In the genomic region with DNA sequence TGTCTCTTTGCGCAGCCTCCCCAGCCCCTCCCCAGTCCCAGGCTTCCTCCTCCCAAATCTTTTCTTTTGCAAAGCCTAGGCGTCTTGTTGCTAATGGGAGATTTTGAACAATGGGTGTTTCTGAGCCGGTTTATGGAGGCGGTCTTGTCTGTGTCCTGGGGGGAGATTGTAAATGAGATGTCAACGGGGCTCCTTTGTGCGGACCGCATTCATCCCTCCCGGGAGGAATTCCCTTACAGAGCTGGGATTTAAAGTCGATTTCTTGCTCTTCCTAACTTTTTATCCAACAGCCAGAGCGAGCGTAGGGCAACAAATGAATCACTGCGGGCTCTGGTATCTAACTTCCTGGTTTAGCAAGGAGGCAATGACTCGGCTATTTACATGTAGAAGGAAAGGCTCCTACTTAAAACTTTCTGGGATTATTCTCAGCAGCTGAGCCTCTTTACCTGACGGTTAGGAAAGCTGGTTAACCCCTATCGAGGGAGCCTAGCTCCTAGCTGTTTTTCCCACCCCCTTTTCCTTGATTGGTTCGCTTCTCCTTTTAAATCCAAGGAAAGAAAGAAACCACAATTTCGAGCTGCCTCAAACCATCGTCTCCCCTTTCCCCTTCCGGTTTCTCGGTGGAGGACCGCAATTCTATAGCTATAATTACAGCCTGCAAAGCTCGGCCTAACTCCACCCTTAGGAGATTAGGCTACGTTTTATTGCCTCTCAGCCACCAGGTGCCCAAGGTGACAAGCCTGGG, we compare ENCODE assay signal across 9 mouse cellular contexts.
DNase-seq lines count a peak whose midpoint lies in the region; ATAC-seq and TF ChIP-seq lines count a peak whose summit lies in the region.
"Had no signal": no experiment of that assay in that cellular context is flagged by ENCODE, and none has a peak within 500 bp of the region (broad histone marks: within the 10 kb centered on the region; RNA-seq: fewer than 3 reads in every experiment).

No protein-coding gene starts in this region.

- DNase-seq in gastrocnemius, adult 18-20 months (ENCODE audit: low spot score), result peak; percentile 16
- DNase-seq in gastrocnemius, postnatal 10 days, result no peak
- DNase-seq in brain, embryonic 14.5 days (ENCODE audit: low read depth), result peak; percentile 84
- peak; percentile 24 to 45 for DNase-seq in kidney, postnatal 36 days
- no peak for DNase-seq in left cerebral cortex, adult 9 months (ENCODE audit: low spot score in 2 of 2)
- no peak for DNase-seq in left cerebral cortex, adult 18-20 months (ENCODE audit: low spot score in 2 of 2)

- H3K36me3 ChIP-seq in heart, embryonic 13.5 days, result no peaks in the 10 kb centered on the region
- no peaks in the 10 kb centered on the region for H3K36me3 ChIP-seq in midbrain, embryonic 12.5 days
- H3K36me3 ChIP-seq: G1E had no signal

- peaks cover 40% of the 10 kb centered on the region for H3K4me1 ChIP-seq in heart, embryonic 13.5 days
- peaks cover 33% of the 10 kb centered on the region for H3K4me1 ChIP-seq in midbrain, embryonic 12.5 days

- no peak for TF ChIP-seq CTCF in brain, embryonic 14.5 days (IDR thresholded peaks at IDR 0.05; ENCODE audit: borderline replicate concordance, extremely low read depth, insufficient read depth, insufficient read length)

- peak overlapping the region; percentile 78 for H3K9ac ChIP-seq in heart, embryonic 13.5 days
- H3K9ac ChIP-seq in midbrain, embryonic 12.5 days (replicated peaks), result peak overlapping the region; percentile 20

- TF ChIP-seq POLR2A in brain, embryonic 14.5 days (IDR thresholded peaks at IDR 0.05; ENCODE audit: borderline replicate concordance, extremely low read depth, insufficient read depth, insufficient read length, poor library complexity, severe bottlenecking), result no peak

- peak overlapping the region; percentile 50 for H3K4me3 ChIP-seq in heart, embryonic 13.5 days
- peak overlapping the region; percentile 31 for H3K4me3 ChIP-seq in midbrain, embryonic 12.5 days

- H3K27ac ChIP-seq in heart, embryonic 13.5 days (replicated peaks), result peak overlapping the region; percentile 77
- peak overlapping the region; percentile 66 for H3K27ac ChIP-seq in midbrain, embryonic 12.5 days (replicated peaks)

- H3K27me3 ChIP-seq in heart, embryonic 13.5 days (replicated peaks), result no peaks in the 10 kb centered on the region
- H3K27me3 ChIP-seq in midbrain, embryonic 12.5 days, result peaks cover 60% of the 10 kb centered on the region

- peak overlapping the region; percentile 82 for H3K4me2 ChIP-seq in heart, embryonic 13.5 days
- H3K4me2 ChIP-seq in midbrain, embryonic 12.5 days (replicated peaks), result peak overlapping the region; percentile 47

- no peak for ATAC-seq in heart, embryonic 13.5 days (ENCODE audit: extremely low read depth, insufficient number of reproducible peaks, low FRiP score, low TSS enrichment)
- peak; percentile 80 for ATAC-seq in midbrain, embryonic 12.5 days (ENCODE audit: low FRiP score, low read depth)

- no peaks in the 10 kb centered on the region for H3K9me3 ChIP-seq in heart, embryonic 13.5 days
- no peaks in the 10 kb centered on the region for H3K9me3 ChIP-seq in midbrain, embryonic 12.5 days

- 1% methylated on average over 23 of the region's 23 CpGs for WGBS in heart, embryonic 13.5 days
- under 1% methylated on average over 23 of the region's 23 CpGs for WGBS in midbrain, embryonic 12.5 days

Comparison
In these comparisons a context has a peak if more than half of its experiments do, and no peak if none do; other contexts are left out.
1. DNase-seq: peak in gastrocnemius, adult 18-20 months (single experiment), brain, embryonic 14.5 days (single experiment) and kidney, postnatal 36 days (2 of 2); none in gastrocnemius, postnatal 10 days (single experiment), left cerebral cortex, adult 9 months (0 of 2) and left cerebral cortex, adult 18-20 months (0 of 2).